Mouse (Mus musculus) thymus, postnatal 0 days (tissue): ENCODE data around the gene Kif19a. TPM values are rescaled to one million over a fixed set of nuclear protein-coding genes. Genes with fewer than 3 reads are reported as not detected.

Source experiments
- DNase-seq: peaks from one replicate; pipeline ENCODE4 v3.0.0-alpha.2; 2015; ENCODE audit warnings: low spot score
- polyA plus RNA-seq: library from polyadenylated mRNA; unstranded; fragments of >200 nt; fragmentation: Nextera tagmentation; extraction: Ambion mirVana; gene quantifications from 2 replicates; pipeline ENCODE4 v1.2.1, GENCODE M21; 2015

The Kif19a gene
- polyA plus RNA-seq, 1 experiment from 2014 or later = 0.09 TPM

- DNase-seq = no peak
Measured at GRCm38 (mm10) chr11:114807025-114807424, 41.8 kb downstream of the Kif19a start.

- peak; percentile 46 for DNase-seq
Measured at GRCm38 (mm10) chr11:114807686-114808427, 42.7 kb downstream of the Kif19a start.

GRCm38 (mm10) chr11:114809371-114809770 is 44.2 kb downstream of the Kif19a start:
- DNase-seq = no peak

GRCm38 (mm10) chr11:114810344-114810743 is 45.2 kb downstream of the Kif19a start:
- DNase-seq = no peak

- DNase-seq = peak; percentile 75
Measured at GRCm38 (mm10) chr11:114812731-114813240, 47.6 kb downstream of the Kif19a start.

GRCm38 (mm10) chr11:114814873-114815592 is 49.8 kb downstream of the Kif19a start:
- DNase-seq = peak; percentile 43

GRCm38 (mm10) chr11:114816934-114817333 is 51.7 kb downstream of the Kif19a start:
- no peak for DNase-seq

- no peak for DNase-seq
Measured at GRCm38 (mm10) chr11:114818185-114818584, 53.0 kb downstream of the Kif19a start.

GRCm38 (mm10) chr11:114819110-114819509 is 53.9 kb downstream of the Kif19a start:
- no peak for DNase-seq

- DNase-seq = no peak
Measured at GRCm38 (mm10) chr11:114820444-114820843, 55.3 kb downstream of the Kif19a start.

- DNase-seq = no peak
Measured at GRCm38 (mm10) chr11:114821325-114821724, 56.1 kb downstream of the Kif19a start.

- no peak for DNase-seq
Measured at GRCm38 (mm10) chr11:114822727-114823126, 57.5 kb downstream of the Kif19a start.

GRCm38 (mm10) chr11:114823199-114823725 is 58.1 kb downstream of the Kif19a start:
- DNase-seq = no peak

- no peak for DNase-seq
Measured at GRCm38 (mm10) chr11:114826686-114827085, 61.5 kb downstream of the Kif19a start.

GRCm38 (mm10) chr11:114829499-114830432 is 64.6 kb downstream of the Kif19a start:
- peak; percentile 27 for DNase-seq

GRCm38 (mm10) chr11:114830433-114830773 is 65.2 kb downstream of the Kif19a start:
- no peak for DNase-seq

- DNase-seq = no peak
Measured at GRCm38 (mm10) chr11:114833166-114833565, 68.0 kb downstream of the Kif19a start.
